Mouse (Mus musculus) hindbrain, embryonic 13.5 days (tissue): Measurements from ENCODE around the gene Ccdc42. TPM values are rescaled to one million over a fixed set of nuclear protein-coding genes. Genes with fewer than 3 reads are reported as not detected.

ENCODE experiments used
- ATAC-seq: fragments of 200-750 bp; cut with Nextera tagmentation; 2 replicates; pipeline ENCODE4 v1.8.0; 2017; ENCODE audit warnings: moderate TSS enrichment; ENCODE audit not compliant: low FRiP score
- H3K27ac ChIP-seq: fragments of 300-500 bp; sonication (generic); 2 replicates; pipeline ENCODE4 v1.5.1; 2015; ENCODE audit warnings: inconsistent platforms, mild to moderate bottlenecking, moderate library complexity
- H3K27me3 ChIP-seq: fragments of 300-500 bp; sonication (generic); 2 replicates; pipeline ENCODE4 v1.6.1; 2015; ENCODE audit warnings: mild to moderate bottlenecking, inconsistent platforms
- H3K36me3 ChIP-seq: fragments of 300-500 bp; sonication (generic); 2 replicates; pipeline ENCODE4 v1.6.1; 2015; ENCODE audit warnings: mild to moderate bottlenecking, inconsistent platforms
- H3K4me1 ChIP-seq: fragments of 300-500 bp; sonication (generic); replicated peaks from 2 replicates; pipeline ENCODE4 v1.6.1; 2015; ENCODE audit warnings: inconsistent platforms
- H3K4me2 ChIP-seq: fragments of 300-500 bp; sonication (generic); 2 replicates; pipeline ENCODE4 v1.6.1; 2015; ENCODE audit warnings: inconsistent platforms, mild to moderate bottlenecking, moderate library complexity
- H3K4me3 ChIP-seq: fragments of 300-500 bp; sonication (generic); 2 replicates; pipeline ENCODE4 v1.5.1; 2015; ENCODE audit warnings: mild to moderate bottlenecking, inconsistent platforms
- H3K9ac ChIP-seq: fragments of 300-500 bp; sonication (generic); 2 replicates; pipeline ENCODE4 v1.6.1; 2015; ENCODE audit warnings: mild to moderate bottlenecking, inconsistent platforms
- H3K9me3 ChIP-seq: fragments of 300-500 bp; sonication (generic); 2 replicates; pipeline ENCODE4 v1.6.1; 2016; ENCODE audit warnings: inconsistent platforms
- WGBS: fragments of 180-500 bp; shearing (Covaris S2); methylation state at CpG from one replicate; pipeline ENCODE4 v1.1.7; 2015; 5-methylcytosine and 5-hydroxymethylcytosine counted together
- polyA plus RNA-seq: library from polyadenylated mRNA; unstranded; fragments of >200 nt; fragmentation: Nextera tagmentation; extraction: Ambion mirVana; gene quantifications from 2 replicates; pipeline ENCODE4 v1.2.1, GENCODE M21; 2015

Gene Ccdc42
- polyA plus RNA-seq, 1 experiment from 2014 or later = 0.27 TPM

- Histone ChIP-seq H3K4me1 (peaks cover 3% of the 10 kb centered on the region; the same call in 1 of the 2 replicates), H3K9ac (no peak overlapping the region), H3K9me3 (no peaks in the 10 kb centered on the region), H3K27ac (no peak overlapping the region), H3K4me2 (no peak overlapping the region), H3K27me3 (no peaks in the 10 kb centered on the region), H3K4me3 (no peak overlapping the region), H3K36me3 (no peaks in the 10 kb centered on the region)
- no peak for ATAC-seq
- 56% methylated on average over 3 of the region's 3 CpGs for WGBS
These were observed 6.4 kb downstream of the Ccdc42 start for GRCm38 (mm10) chr11:68593247-68593646.

GRCm38 (mm10) chr11:68597912-68598311 lies 11.1 kb downstream of the Ccdc42 start:
- Histone ChIP-seq H3K36me3 (no peaks in the 10 kb centered on the region), H3K9ac (no peak overlapping the region), H3K9me3 (no peaks in the 10 kb centered on the region), H3K4me1 (peaks cover 16% of the 10 kb centered on the region), H3K4me2 (no peak overlapping the region), H3K4me3 (no peak overlapping the region), H3K27me3 (no peaks in the 10 kb centered on the region), H3K27ac (no peak overlapping the region)
- no peak for ATAC-seq
- WGBS = 87% methylated on average over 2 of the region's 2 CpGs

GRCm38 (mm10) chr11:68600551-68601021 lies 13.8 kb downstream of the Ccdc42 start:
- Histone ChIP-seq H3K36me3 (no peaks in the 10 kb centered on the region), H3K9ac (no peak overlapping the region), H3K4me2 (no peak overlapping the region), H3K27ac (peak overlapping the region; percentile 30; the same call in 1 of the 2 replicates), H3K4me1 (peaks cover 16% of the 10 kb centered on the region), H3K9me3 (no peaks in the 10 kb centered on the region), H3K4me3 (no peak overlapping the region), H3K27me3 (no peaks in the 10 kb centered on the region)
- no peak for ATAC-seq
- 54% methylated on average over 6 of the region's 6 CpGs for WGBS

- ATAC-seq = no peak
- peak overlapping the region; percentile 23; the same call in 1 of the 2 replicates for H3K27ac ChIP-seq
- WGBS = 16% methylated on average over 9 of the region's 9 CpGs
These were observed 14.7 kb downstream of the Ccdc42 start for GRCm38 (mm10) chr11:68601486-68601991.

GRCm38 (mm10) chr11:68602200-68602931 lies 15.5 kb downstream of the Ccdc42 start:
- Histone ChIP-seq H3K9me3 (no peaks in the 10 kb centered on the region), H3K4me2 (no peak overlapping the region), H3K27me3 (no peaks in the 10 kb centered on the region), H3K36me3 (no peaks in the 10 kb centered on the region), H3K4me3 (no peak overlapping the region), H3K9ac (no peak overlapping the region), H3K27ac (peak overlapping the region; percentile 23; the same call in 1 of the 2 replicates), H3K4me1 (peaks cover 16% of the 10 kb centered on the region)
- ATAC-seq = no peak
- 14% methylated on average over 8 of the region's 8 CpGs for WGBS

More at GRCm38 (mm10) chr11:68601486-68601991, 14.7 kb downstream of the Ccdc42 start:
- H3K4me1 ChIP-seq = peaks cover 16% of the 10 kb centered on the region
- no peak overlapping the region for H3K9ac ChIP-seq
- H3K9me3 ChIP-seq = no peaks in the 10 kb centered on the region
- H3K4me3 ChIP-seq = no peak overlapping the region
- no peaks in the 10 kb centered on the region for H3K36me3 ChIP-seq
- no peak overlapping the region for H3K4me2 ChIP-seq
- no peaks in the 10 kb centered on the region for H3K27me3 ChIP-seq

- Histone ChIP-seq H3K4me2 (no peak overlapping the region), H3K4me3 (no peak overlapping the region), H3K4me1 (peaks cover 5% of the 10 kb centered on the region; the same call in 1 of the 2 replicates), H3K27ac (no peak overlapping the region), H3K27me3 (no peaks in the 10 kb centered on the region), H3K36me3 (no peaks in the 10 kb centered on the region), H3K9me3 (no peaks in the 10 kb centered on the region), H3K9ac (no peak overlapping the region)
- no peak for ATAC-seq
- 91% methylated on average over 2 of the region's 2 CpGs for WGBS
These were observed 20.2 kb downstream of the Ccdc42 start for GRCm38 (mm10) chr11:68607046-68607445.

GRCm38 (mm10) chr11:68609910-68610566 lies 23.2 kb downstream of the Ccdc42 start:
- ATAC-seq = no peak
- Histone ChIP-seq H3K9ac (no peak overlapping the region), H3K4me3 (no peak overlapping the region), H3K9me3 (no peaks in the 10 kb centered on the region), H3K4me1 (no peaks in the 10 kb centered on the region), H3K36me3 (no peaks in the 10 kb centered on the region), H3K27me3 (no peaks in the 10 kb centered on the region), H3K27ac (no peak overlapping the region), H3K4me2 (no peak overlapping the region)
- WGBS = 70% methylated on average over 9 of the region's 9 CpGs

GRCm38 (mm10) chr11:68610567-68610947 lies 23.7 kb downstream of the Ccdc42 start:
- H3K4me2 ChIP-seq = no peak overlapping the region
- no peaks in the 10 kb centered on the region for H3K4me1 ChIP-seq
- no peak overlapping the region for H3K27ac ChIP-seq
- H3K9ac ChIP-seq = no peak overlapping the region
- no peaks in the 10 kb centered on the region for H3K9me3 ChIP-seq
- H3K4me3 ChIP-seq = no peak overlapping the region
- H3K36me3 ChIP-seq = no peaks in the 10 kb centered on the region
- no peaks in the 10 kb centered on the region for H3K27me3 ChIP-seq
- WGBS = 95% methylated on average over 8 of the region's 8 CpGs
- no peak for ATAC-seq

GRCm38 (mm10) chr11:68613071-68613711 lies 26.4 kb downstream of the Ccdc42 start:
- ATAC-seq = no peak
- Histone ChIP-seq H3K9ac (no peak overlapping the region), H3K4me1 (no peaks in the 10 kb centered on the region), H3K27ac (no peak overlapping the region), H3K4me3 (no peak overlapping the region), H3K4me2 (no peak overlapping the region), H3K9me3 (no peaks in the 10 kb centered on the region), H3K27me3 (no peaks in the 10 kb centered on the region), H3K36me3 (no peaks in the 10 kb centered on the region)
- WGBS = 63% methylated on average over 5 of the region's 5 CpGs

- no peak overlapping the region for H3K4me3 ChIP-seq
- no peaks in the 10 kb centered on the region for H3K36me3 ChIP-seq
- H3K9me3 ChIP-seq = no peaks in the 10 kb centered on the region
- peak overlapping the region; percentile 56; the same call in 1 of the 2 replicates for H3K4me2 ChIP-seq
- peaks cover 12% of the 10 kb centered on the region for H3K4me1 ChIP-seq
- H3K27ac ChIP-seq = no peak overlapping the region
- H3K9ac ChIP-seq = no peak overlapping the region
- WGBS = 76% methylated on average over 9 of the region's 9 CpGs
- H3K27me3 ChIP-seq = no peaks in the 10 kb centered on the region
- ATAC-seq = no peak
These were observed 35.9 kb downstream of the Ccdc42 start for GRCm38 (mm10) chr11:68622751-68623150.

GRCm38 (mm10) chr11:68623225-68623870 lies 36.5 kb downstream of the Ccdc42 start:
- whole genome bisulfite sequencing = 6% methylated on average over 14 of the region's 14 CpGs
- H3K27ac ChIP-seq = no peak overlapping the region
- no peak overlapping the region for H3K9ac ChIP-seq
- peak overlapping the region; percentile 56 for H3K4me2 ChIP-seq
- H3K27me3 ChIP-seq = no peaks in the 10 kb centered on the region
- H3K4me1 ChIP-seq = peaks cover 12% of the 10 kb centered on the region
- ATAC-seq = peak; percentile 71; the same call in 1 of the 2 replicates
- H3K36me3 ChIP-seq = no peaks in the 10 kb centered on the region
- no peaks in the 10 kb centered on the region for H3K9me3 ChIP-seq
- H3K4me3 ChIP-seq = peak overlapping the region; percentile 36

GRCm38 (mm10) chr11:68623871-68624258 lies 37.0 kb downstream of the Ccdc42 start:
- no peak for ATAC-seq
- Histone ChIP-seq H3K27me3 (no peaks in the 10 kb centered on the region), H3K27ac (no peak overlapping the region), H3K9ac (no peak overlapping the region), H3K4me3 (peak overlapping the region; percentile 36), H3K36me3 (no peaks in the 10 kb centered on the region), H3K4me1 (peaks cover 12% of the 10 kb centered on the region), H3K9me3 (no peaks in the 10 kb centered on the region), H3K4me2 (peak overlapping the region; percentile 56)
- WGBS = 3% methylated on average over 5 of the region's 5 CpGs
